Mouse (Mus musculus) kidney, postnatal 0 days (tissue): ENCODE measurements at regions not wholly inside any gene's neighbourhood (a gene's known extent, or its start where the extent isn't known, plus 50 kb on each side); places are given as distances from the start of the nearest gene placed in this dataset.

Experiments used
- ATAC-seq: fragments of 200-750 bp; cut with Nextera tagmentation; replicated peaks from 2 replicates; pipeline ENCODE4 v1.8.0; 2017; ENCODE audit warnings: low read depth, moderate number of reproducible peaks, moderate TSS enrichment, moderate library complexity; ENCODE audit not compliant: low FRiP score
- DNase-seq: peaks from one replicate; pipeline ENCODE4 v3.0.0-alpha.2; 2016; ENCODE audit warnings: low spot score
- H3K27ac ChIP-seq: fragments of 300-500 bp; sonication (generic); 2 replicates; pipeline ENCODE4 v1.5.1; 2014; ENCODE audit warnings: mild to moderate bottlenecking
- H3K27me3 ChIP-seq: fragments of 300-500 bp; sonication (generic); 2 replicates; pipeline ENCODE4 v1.6.1; 2014; ENCODE audit warnings: low read length, mixed read lengths; ENCODE audit not compliant: insufficient read depth
- H3K36me3 ChIP-seq: fragments of 300-500 bp; sonication (generic); 2 replicates; pipeline ENCODE4 v1.6.1; 2014; ENCODE audit warnings: low read length, mixed read lengths; ENCODE audit not compliant: insufficient read depth
- H3K4me1 ChIP-seq: fragments of 300-500 bp; sonication (generic); replicated peaks from 2 replicates; pipeline ENCODE4 v1.6.1; 2014; ENCODE audit warnings: antibody characterized with exemption, low read length, mixed read lengths; ENCODE audit not compliant: insufficient read depth
- H3K4me2 ChIP-seq: fragments of 300-500 bp; sonication (generic); 2 replicates; pipeline ENCODE4 v1.6.1; 2014; ENCODE audit warnings: mild to moderate bottlenecking, low read length, moderate library complexity, mixed read lengths
- H3K4me3 ChIP-seq: fragments of 300-500 bp; sonication (generic); replicated peaks from 2 replicates; pipeline ENCODE4 v1.5.1; 2014; ENCODE audit warnings: low read depth, low read length
- H3K9ac ChIP-seq: fragments of 300-500 bp; sonication (generic); 2 replicates; pipeline ENCODE4 v1.6.1; 2014; ENCODE audit warnings: low read depth, low read length
- H3K9me3 ChIP-seq: fragments of 300-500 bp; sonication (generic); replicated peaks from 2 replicates; pipeline ENCODE4 v1.6.1; 2016; ENCODE audit warnings: low read length, inconsistent platforms, mixed read lengths
- CTCF ChIP-seq: IDR thresholded peaks from 2 replicates; pipeline ENCODE4 v1.5.1; 2016; ENCODE audit warnings: antibody characterized with exemption, low read depth, mild to moderate bottlenecking, moderate library complexity
- WGBS: fragments of 180-500 bp; shearing (Covaris S2); extraction: QIAGEN DNeasy Blood & Tissue Kit; methylation state at CpG from one replicate; pipeline ENCODE4 v1.1.7; 2014; 5-methylcytosine and 5-hydroxymethylcytosine counted together

DNA sequence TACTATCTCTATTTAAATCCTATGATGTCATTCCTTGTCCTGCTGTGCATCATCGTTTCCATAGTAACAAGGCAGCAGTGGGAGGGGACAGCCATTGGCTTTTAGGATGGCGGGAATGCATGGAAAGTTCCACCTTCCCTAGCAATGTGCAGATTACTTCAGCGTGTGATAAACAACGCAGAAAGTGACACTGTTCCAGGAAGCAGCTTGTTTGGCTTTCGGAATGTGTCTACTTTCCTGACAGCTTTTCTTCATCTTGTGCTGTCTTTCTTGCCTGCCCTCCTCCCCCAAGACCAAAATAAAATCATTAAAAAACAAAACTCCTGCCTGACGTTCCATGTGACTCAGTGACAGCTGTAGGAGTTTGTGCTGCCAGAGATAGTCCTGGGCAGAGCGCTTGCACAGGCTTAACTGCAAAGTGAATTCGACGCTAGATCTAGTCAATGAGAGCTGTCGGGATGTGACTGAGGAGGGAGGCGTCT lies 149.6 kb downstream of the Enc1 start:
- no peak for TF ChIP-seq CTCF
- H3K27ac ChIP-seq: no peak overlapping the region
- no peaks in the 10 kb centered on the region for H3K4me1 ChIP-seq
- 14% methylated on average over 11 of the region's 11 CpGs for WGBS
- peak; percentile 52; the same call in 1 of the 2 replicates for ATAC-seq
- H3K4me3 ChIP-seq: no peak overlapping the region
- peak; percentile 87 for DNase-seq
- no peaks in the 10 kb centered on the region for H3K27me3 ChIP-seq
- H3K36me3 ChIP-seq: no peaks in the 10 kb centered on the region
- no peak overlapping the region for H3K9ac ChIP-seq
- no peaks in the 10 kb centered on the region for H3K9me3 ChIP-seq
- H3K4me2 ChIP-seq: peak overlapping the region; percentile 39

GRCm38 (mm10) chr13:97388851-97389479 lies 148.1 kb downstream of the Enc1 start:
- no peaks in the 10 kb centered on the region for H3K4me1 ChIP-seq
- no peak overlapping the region for H3K9ac ChIP-seq
- TF ChIP-seq CTCF: no peak
- no peaks in the 10 kb centered on the region for H3K9me3 ChIP-seq
- no peak for DNase-seq
- ATAC-seq: no peak
- no peak overlapping the region for H3K4me2 ChIP-seq
- H3K36me3 ChIP-seq: no peaks in the 10 kb centered on the region
- H3K27ac ChIP-seq: no peak overlapping the region
- WGBS: 70% methylated on average over 11 of the region's 11 CpGs
- no peaks in the 10 kb centered on the region for H3K27me3 ChIP-seq
- no peak overlapping the region for H3K4me3 ChIP-seq

- H3K27ac ChIP-seq: no peak overlapping the region
- no peaks in the 10 kb centered on the region for H3K4me1 ChIP-seq
- H3K27me3 ChIP-seq: no peaks in the 10 kb centered on the region
- WGBS: 33% methylated on average over 3 of the region's 3 CpGs
- no peaks in the 10 kb centered on the region for H3K9me3 ChIP-seq
- ATAC-seq: no peak
- no peak overlapping the region for H3K4me2 ChIP-seq
- H3K36me3 ChIP-seq: no peaks in the 10 kb centered on the region
- no peak for TF ChIP-seq CTCF
- DNase-seq: no peak
- no peak overlapping the region for H3K4me3 ChIP-seq
- H3K9ac ChIP-seq: no peak overlapping the region
These were observed 145.6 kb downstream of the Enc1 start for GRCm38 (mm10) chr13:97386511-97386910.

GRCm38 (mm10) chr13:97385531-97385930 lies 144.6 kb downstream of the Enc1 start:
- DNase-seq: no peak
- H3K27ac ChIP-seq: no peak overlapping the region

GRCm38 (mm10) chr13:97384091-97384777 lies 143.3 kb downstream of the Enc1 start:
- Histone ChIP-seq H3K27me3 (no peaks in the 10 kb centered on the region), H3K36me3 (no peaks in the 10 kb centered on the region), H3K4me1 (no peaks in the 10 kb centered on the region), H3K4me3 (no peak overlapping the region), H3K4me2 (no peak overlapping the region), H3K9ac (no peak overlapping the region), H3K27ac (no peak overlapping the region), H3K9me3 (no peaks in the 10 kb centered on the region)
- DNase-seq: peak; percentile 41
- TF ChIP-seq CTCF: no peak
- ATAC-seq: no peak
- WGBS: 53% methylated on average over 16 of the region's 16 CpGs

More at GRCm38 (mm10) chr13:97385531-97385930, 144.6 kb downstream of the Enc1 start:
- WGBS: 94% methylated on average over 8 of the region's 8 CpGs
- H3K4me1 ChIP-seq: no peaks in the 10 kb centered on the region
- H3K4me3 ChIP-seq: no peak overlapping the region
- H3K27me3 ChIP-seq: no peaks in the 10 kb centered on the region
- TF ChIP-seq CTCF: no peak
- no peaks in the 10 kb centered on the region for H3K36me3 ChIP-seq
- H3K4me2 ChIP-seq: no peak overlapping the region
- H3K9ac ChIP-seq: no peak overlapping the region
- no peaks in the 10 kb centered on the region for H3K9me3 ChIP-seq
- no peak for ATAC-seq

DNA sequence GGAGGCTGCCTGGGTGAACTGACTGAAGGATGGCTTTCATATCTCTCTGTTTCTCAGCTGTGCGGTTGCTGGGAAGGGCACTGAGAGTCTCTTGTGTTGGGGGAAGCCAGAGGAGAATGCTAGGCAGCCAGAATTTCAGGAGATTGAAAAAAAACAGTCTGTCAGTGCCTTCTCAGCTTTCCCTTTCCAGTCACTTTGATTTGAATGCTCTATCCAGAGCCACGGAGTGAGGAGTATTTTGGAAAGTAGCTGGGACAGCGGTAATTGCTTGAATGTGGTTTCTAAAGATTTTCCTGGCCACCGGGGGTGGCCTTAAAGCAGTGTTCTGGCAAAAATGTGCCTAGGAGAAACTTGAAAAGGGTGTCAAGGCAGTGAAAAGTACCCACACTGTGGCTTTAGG lies 142.4 kb downstream of the Enc1 start:
- ATAC-seq (no peak), DNase-seq (no peak)
- Histone ChIP-seq H3K9ac (no peak overlapping the region), H3K27ac (no peak overlapping the region), H3K4me2 (no peak overlapping the region), H3K36me3 (no peaks in the 10 kb centered on the region), H3K27me3 (no peaks in the 10 kb centered on the region), H3K4me1 (no peaks in the 10 kb centered on the region), H3K9me3 (no peaks in the 10 kb centered on the region), H3K4me3 (no peak overlapping the region)
- 61% methylated on average over 4 of the region's 4 CpGs for WGBS
- no peak for TF ChIP-seq CTCF
